Mouse (Mus musculus): ENCODE results near the gene Bpifb4. TPM values are rescaled to one million over a fixed set of nuclear protein-coding genes. Genes with fewer than 3 reads are reported as not detected.
A peak's percentile ranks its signal among the peaks of the same experiment; 100 is the strongest.

Gene Bpifb4
- polyA plus RNA-seq (2016; fragmentation: Nextera tagmentation; extraction: Ambion mirVana): not detected in 2 replicates

DNA sequence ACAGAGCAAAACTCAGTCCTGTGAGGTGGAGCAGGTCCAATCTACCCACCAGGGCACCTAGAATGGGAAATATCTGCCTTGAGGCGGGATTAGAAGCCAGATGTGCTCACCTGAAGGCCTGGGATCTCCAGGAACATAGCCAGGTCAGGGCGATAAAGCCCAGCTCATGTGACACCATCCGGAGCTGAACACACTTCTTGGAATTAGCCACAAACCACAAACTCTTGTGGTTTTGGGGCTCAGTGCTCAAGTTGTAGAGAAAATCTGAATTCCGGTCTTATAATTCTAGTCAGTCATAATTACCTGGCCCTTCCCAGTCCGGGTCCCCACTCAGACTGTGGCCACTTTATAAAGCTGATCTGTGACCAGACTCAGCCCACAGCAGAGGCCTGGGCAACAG is at the start of gene Bpifb4:
TSS of gene Bpifb4 (plus strand) at position 370 of the 400 bp plus-strand sequence.
- Histone ChIP-seq H3K4me3 (no peak within 1 kb of the TSS), H3K27ac (no peak within 1 kb of the TSS), H3K9me3 (no peaks in the 10 kb centered on the region), H3K4me1 (no peaks in the 10 kb centered on the region), H3K36me3 (replicated peaks) (no peaks in the 10 kb centered on the region), H3K27me3 (ENCODE audit: poor library complexity, severe bottlenecking) (no peaks in the 10 kb centered on the region)
- WGBS: 87% methylated on average over 5 of the region's 5 CpGs
- DNase-seq (ENCODE audit: extremely low spot score, low spot score): no peak

GRCm38 (mm10) chr2:153899111-153899510 is 38.9 kb upstream of the Bpifb4 start:
- no peaks in the 10 kb centered on the region for H3K27me3 ChIP-seq (ENCODE audit: poor library complexity, severe bottlenecking)
- DNase-seq (ENCODE audit: extremely low spot score, low spot score): no peak
- peaks cover 4% of the 10 kb centered on the region; the same call in 1 of the 2 replicates for H3K4me1 ChIP-seq
- no peak overlapping the region for H3K27ac ChIP-seq
- 86% methylated on average over 5 of the region's 5 CpGs for WGBS
- H3K9me3 ChIP-seq: no peaks in the 10 kb centered on the region
- no peak overlapping the region for H3K4me3 ChIP-seq
- no peaks in the 10 kb centered on the region for H3K36me3 ChIP-seq (replicated peaks)

GRCm38 (mm10) chr2:153900088-153900487 is 37.9 kb upstream of the Bpifb4 start, which contains the start of gene Bpifb6:
Gene Bpifb6, plus strand, starts transcription at chr2:153900388.
- DNase-seq (ENCODE audit: extremely low spot score, low spot score): no peak
- no peaks in the 10 kb centered on the region for H3K27me3 ChIP-seq (ENCODE audit: poor library complexity, severe bottlenecking)
- H3K4me1 ChIP-seq: 0 out of 2 replicates have a peak, but pooled peaks cover 4% of the 10 kb centered on the region
- no peaks in the 10 kb centered on the region for H3K36me3 ChIP-seq (replicated peaks)
- WGBS: 69% methylated on average over 4 of the region's 4 CpGs
- no peak within 1 kb of the TSS for H3K27ac ChIP-seq
- H3K4me3 ChIP-seq: no peak within 1 kb of the TSS
- H3K9me3 ChIP-seq: no peaks in the 10 kb centered on the region

GRCm38 (mm10) chr2:153902726-153903125 is 35.3 kb upstream of the Bpifb4 start:
- Histone ChIP-seq H3K9me3 (no peaks in the 10 kb centered on the region), H3K27ac (no peak overlapping the region), H3K27me3 (ENCODE audit: poor library complexity, severe bottlenecking) (no peaks in the 10 kb centered on the region), H3K4me3 (no peak overlapping the region), H3K36me3 (replicated peaks) (no peaks in the 10 kb centered on the region), H3K4me1 (0 out of 2 replicates have a peak, but pooled peaks cover 4% of the 10 kb centered on the region)
- no peak for DNase-seq (ENCODE audit: extremely low spot score, low spot score)
- 78% methylated on average over 6 of the region's 6 CpGs for WGBS

DNA sequence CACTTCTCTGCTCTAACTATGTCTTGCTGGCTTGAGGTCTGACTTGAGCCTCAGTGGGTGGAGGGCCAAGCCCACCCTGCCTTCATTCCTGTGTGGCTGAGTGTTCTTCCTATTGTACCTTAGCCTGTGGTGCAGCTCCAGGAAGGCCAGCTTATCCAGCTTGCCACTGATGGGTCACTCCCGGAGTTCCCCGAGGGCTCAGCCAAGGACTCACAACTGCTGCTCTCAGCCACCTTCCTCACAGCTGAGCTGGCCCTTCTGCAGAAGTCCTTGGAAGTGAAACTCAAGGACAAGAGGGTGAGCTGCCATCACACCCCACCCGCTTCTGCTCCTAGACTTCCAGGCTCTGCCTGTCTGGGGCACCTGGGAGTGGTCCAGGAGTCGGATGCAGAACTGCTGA is 31.4 kb upstream of the Bpifb4 start:
- no peak overlapping the region for H3K4me3 ChIP-seq
- WGBS: 88% methylated on average over 4 of the region's 4 CpGs
- H3K9me3 ChIP-seq: no peaks in the 10 kb centered on the region
- no peaks in the 10 kb centered on the region for H3K27me3 ChIP-seq (ENCODE audit: poor library complexity, severe bottlenecking)
- H3K36me3 ChIP-seq (replicated peaks): no peaks in the 10 kb centered on the region
- no peak for DNase-seq (ENCODE audit: extremely low spot score, low spot score)
- no peak overlapping the region for H3K27ac ChIP-seq
- no peaks in the 10 kb centered on the region for H3K4me1 ChIP-seq

DNA sequence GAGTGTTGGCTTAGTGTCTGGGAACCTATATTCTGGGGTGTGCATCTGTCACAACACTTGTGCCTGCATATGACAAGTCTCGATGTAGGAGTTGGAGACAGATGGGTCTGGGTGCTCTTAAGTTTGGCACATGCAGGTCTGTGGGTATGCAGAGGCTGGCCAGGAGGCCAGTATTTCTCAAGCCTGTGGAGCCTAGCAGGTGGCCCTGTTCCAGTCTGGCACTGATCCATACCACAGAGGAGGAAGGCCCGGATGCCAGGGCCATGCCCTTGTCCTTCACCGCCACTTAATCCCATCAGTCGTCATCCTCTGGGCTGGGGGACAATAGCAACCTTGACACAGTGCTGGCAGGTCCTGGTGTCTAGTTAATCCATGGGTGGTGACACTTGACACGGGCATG is 23.9 kb upstream of the Bpifb4 start:
- no peak for DNase-seq (ENCODE audit: extremely low spot score, low spot score)
- H3K4me1 ChIP-seq: peaks cover 8% of the 10 kb centered on the region
- no peak overlapping the region for H3K27ac ChIP-seq
- no peaks in the 10 kb centered on the region for H3K36me3 ChIP-seq (replicated peaks)
- H3K9me3 ChIP-seq: no peaks in the 10 kb centered on the region
- H3K27me3 ChIP-seq (ENCODE audit: poor library complexity, severe bottlenecking): no peaks in the 10 kb centered on the region
- no peak overlapping the region for H3K4me3 ChIP-seq
- 74% methylated on average over 5 of the region's 5 CpGs for WGBS

DNA sequence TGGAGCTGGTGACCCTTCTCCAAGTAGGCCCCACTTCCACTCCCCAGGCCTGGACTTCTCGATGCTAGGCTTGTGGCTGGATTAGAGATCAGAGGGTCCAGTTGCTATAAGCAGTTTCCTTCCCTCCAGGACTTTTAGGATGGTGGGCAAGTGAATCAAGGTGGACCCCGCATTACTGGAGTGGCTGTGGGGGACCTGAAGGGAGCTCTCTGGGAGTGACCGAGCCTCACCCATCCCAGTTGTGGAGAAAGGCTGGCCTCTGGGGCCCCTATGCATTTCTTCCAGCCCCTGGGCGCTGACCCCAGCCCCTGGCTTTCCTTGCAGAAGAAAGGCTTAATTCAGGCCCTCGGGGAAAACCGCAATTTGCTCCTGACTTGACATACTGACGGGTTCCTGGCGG is 20.1 kb upstream of the Bpifb4 start, which contains the start of gene Bpifb3:
TSS of gene Bpifb3 (plus strand) at position 301 of the 400 bp plus-strand sequence.
- peaks cover 10% of the 10 kb centered on the region for H3K4me1 ChIP-seq
- no peaks in the 10 kb centered on the region for H3K27me3 ChIP-seq (ENCODE audit: poor library complexity, severe bottlenecking)
- H3K36me3 ChIP-seq (replicated peaks): no peaks in the 10 kb centered on the region
- H3K9me3 ChIP-seq: no peaks in the 10 kb centered on the region
- H3K27ac ChIP-seq: peak within 1 kb of the TSS; percentile 30
- WGBS: 61% methylated on average over 8 of the region's 8 CpGs
- no peak within 1 kb of the TSS for H3K4me3 ChIP-seq
- DNase-seq (ENCODE audit: extremely low spot score, low spot score): no peak

DNA sequence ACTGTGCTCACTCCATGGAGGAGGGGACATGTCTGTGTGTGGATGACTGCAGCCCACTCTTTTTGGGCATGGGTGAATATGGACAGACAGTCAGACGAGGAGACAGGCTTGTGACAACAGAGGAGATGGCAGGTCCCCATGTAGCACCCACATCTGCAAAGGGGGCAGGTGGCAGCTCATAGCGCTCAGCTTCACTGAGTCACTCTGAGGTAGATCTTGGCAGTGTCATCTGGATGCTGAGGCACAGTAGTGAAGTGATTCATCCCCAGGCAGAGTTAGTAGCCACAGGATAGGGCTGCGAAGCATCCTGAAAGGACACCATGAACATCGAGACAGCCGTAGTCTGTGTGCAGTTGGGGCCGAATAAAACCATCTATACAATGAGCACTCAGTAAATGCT is 16.8 kb upstream of the Bpifb4 start:
- Histone ChIP-seq H3K4me3 (no peak overlapping the region), H3K27ac (no peak overlapping the region), H3K4me1 (peaks cover 10% of the 10 kb centered on the region), H3K27me3 (ENCODE audit: poor library complexity, severe bottlenecking) (no peaks in the 10 kb centered on the region), H3K36me3 (replicated peaks) (no peaks in the 10 kb centered on the region), H3K9me3 (no peaks in the 10 kb centered on the region)
- WGBS: 86% methylated on average over 6 of the region's 6 CpGs
- no peak for DNase-seq (ENCODE audit: extremely low spot score, low spot score)

DNA sequence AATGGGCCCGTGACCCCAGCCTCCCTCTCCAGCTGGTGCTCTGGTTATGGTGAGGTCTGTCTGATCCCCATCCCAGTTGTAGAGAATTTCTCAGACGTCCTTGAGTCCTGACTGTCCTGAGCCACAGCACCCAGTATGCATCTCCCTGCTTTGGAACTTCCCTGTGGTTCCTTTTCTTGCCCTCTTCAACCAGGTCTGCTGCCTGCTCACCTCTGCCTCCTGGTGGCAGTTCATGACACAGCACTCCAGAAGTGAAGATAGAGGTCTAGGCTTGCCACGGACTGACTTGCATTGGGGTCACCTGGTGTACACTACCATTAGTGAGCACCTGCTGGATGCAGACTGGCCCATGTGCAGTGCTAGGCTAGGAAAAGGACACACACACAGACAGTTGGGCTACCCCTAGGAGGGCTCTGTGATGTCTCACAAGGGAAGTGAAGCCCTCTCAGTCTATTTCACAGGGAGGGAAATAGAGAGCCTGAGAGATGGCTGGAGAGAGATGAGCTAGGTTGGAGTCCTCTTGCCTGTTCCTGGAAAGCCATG is 8.1 kb upstream of the Bpifb4 start:
- Histone ChIP-seq H3K27ac (no peak overlapping the region), H3K9me3 (no peaks in the 10 kb centered on the region), H3K4me3 (no peak overlapping the region), H3K4me1 (peaks cover 18% of the 10 kb centered on the region), H3K27me3 (ENCODE audit: poor library complexity, severe bottlenecking) (no peaks in the 10 kb centered on the region), H3K36me3 (replicated peaks) (no peaks in the 10 kb centered on the region)
- DNase-seq (ENCODE audit: extremely low spot score, low spot score): peak; percentile 63
- 49% methylated on average over 3 of the region's 3 CpGs for WGBS

DNA sequence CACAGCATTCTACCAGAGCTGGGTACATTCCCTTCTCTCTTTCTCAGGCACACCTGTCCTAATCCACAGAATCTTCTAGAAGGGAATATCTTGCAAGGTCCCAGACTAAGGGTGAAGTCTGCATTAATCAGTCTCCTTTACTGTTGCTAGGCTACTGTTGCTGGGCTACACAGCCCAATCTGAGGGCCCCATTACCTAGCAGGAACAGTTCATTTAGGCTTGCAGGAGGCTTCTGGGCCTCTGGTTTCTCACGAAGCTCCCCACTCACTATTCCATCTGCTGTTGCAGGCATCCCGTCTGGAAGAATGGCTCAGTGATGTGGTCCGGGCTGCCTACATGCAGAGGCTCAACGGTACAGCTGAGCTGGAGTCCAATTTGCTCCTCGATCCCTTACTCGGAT is 6.9 kb upstream of the Bpifb4 start:
- H3K4me1 ChIP-seq: peaks cover 18% of the 10 kb centered on the region
- no peak for DNase-seq (ENCODE audit: extremely low spot score, low spot score)
- H3K36me3 ChIP-seq (replicated peaks): no peaks in the 10 kb centered on the region
- H3K4me3 ChIP-seq: no peak overlapping the region
- H3K9me3 ChIP-seq: no peaks in the 10 kb centered on the region
- WGBS: 74% methylated on average over 6 of the region's 6 CpGs
- H3K27me3 ChIP-seq (ENCODE audit: poor library complexity, severe bottlenecking): no peaks in the 10 kb centered on the region
- no peak overlapping the region for H3K27ac ChIP-seq

DNA sequence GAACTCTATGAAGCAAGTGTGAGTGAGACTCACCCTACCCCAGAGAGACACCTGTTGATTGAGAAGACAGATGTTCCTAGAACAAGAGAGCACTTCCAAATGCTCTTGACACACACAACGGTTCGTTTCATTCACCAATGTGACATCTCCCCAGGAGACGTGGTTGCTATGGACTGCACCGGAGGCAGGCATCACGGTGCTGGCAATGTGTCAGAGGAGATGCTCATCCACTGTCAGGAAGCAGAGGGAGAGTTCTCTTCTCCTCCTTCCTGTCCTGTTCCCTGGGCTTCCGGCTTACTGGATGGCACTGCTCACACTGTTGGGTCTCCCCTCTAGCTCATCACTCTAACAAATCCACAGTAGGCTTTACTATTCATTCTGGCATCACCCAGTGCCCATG is 4.7 kb upstream of the Bpifb4 start:
- no peaks in the 10 kb centered on the region for H3K9me3 ChIP-seq
- 77% methylated on average over 6 of the region's 6 CpGs for WGBS
- H3K4me3 ChIP-seq: no peak overlapping the region
- H3K4me1 ChIP-seq: peaks cover 15% of the 10 kb centered on the region
- no peak overlapping the region for H3K27ac ChIP-seq
- no peak for DNase-seq (ENCODE audit: extremely low spot score, low spot score)
- no peaks in the 10 kb centered on the region for H3K36me3 ChIP-seq (replicated peaks)
- no peaks in the 10 kb centered on the region for H3K27me3 ChIP-seq (ENCODE audit: poor library complexity, severe bottlenecking)

- Histone ChIP-seq H3K27me3 (ENCODE audit: poor library complexity, severe bottlenecking) (no peaks in the 10 kb centered on the region), H3K36me3 (replicated peaks) (no peaks in the 10 kb centered on the region), H3K9me3 (no peaks in the 10 kb centered on the region), H3K4me3 (no peak overlapping the region), H3K4me1 (peaks cover 12% of the 10 kb centered on the region), H3K27ac (no peak overlapping the region)
- 89% methylated on average over 6 of the region's 6 CpGs for WGBS
- DNase-seq (ENCODE audit: extremely low spot score, low spot score): no peak
These were observed 2.7 kb upstream of the Bpifb4 start for GRCm38 (mm10) chr2:153935348-153935747.

DNA sequence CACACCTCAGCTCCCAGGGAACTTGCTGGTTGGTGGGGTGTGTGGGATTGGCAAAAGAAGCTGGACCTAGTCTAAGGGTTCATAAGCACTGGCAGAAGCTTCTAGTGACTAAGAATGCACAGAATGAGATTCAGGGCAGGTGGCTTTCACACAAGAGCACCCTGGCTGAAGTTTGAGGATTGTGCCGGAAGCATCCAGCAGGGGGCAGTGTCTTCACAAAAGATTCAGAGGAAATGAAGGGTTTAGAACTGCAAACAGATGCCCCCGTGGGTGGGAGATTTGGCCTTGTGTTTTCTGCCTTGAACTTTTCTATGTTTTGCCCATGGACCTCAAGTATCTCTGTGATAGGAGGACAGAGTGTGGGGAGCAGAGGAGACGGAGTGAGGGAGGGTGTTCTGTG is 5.5 kb downstream of the Bpifb4 start:
- peak; percentile 54 for DNase-seq (ENCODE audit: extremely low spot score, low spot score)
- H3K4me3 ChIP-seq: no peak overlapping the region
- no peaks in the 10 kb centered on the region for H3K4me1 ChIP-seq
- WGBS: 39% methylated on average over 3 of the region's 3 CpGs
- H3K27me3 ChIP-seq (ENCODE audit: poor library complexity, severe bottlenecking): no peaks in the 10 kb centered on the region
- H3K9me3 ChIP-seq: no peaks in the 10 kb centered on the region
- H3K36me3 ChIP-seq (replicated peaks): no peaks in the 10 kb centered on the region
- H3K27ac ChIP-seq: no peak overlapping the region

DNA sequence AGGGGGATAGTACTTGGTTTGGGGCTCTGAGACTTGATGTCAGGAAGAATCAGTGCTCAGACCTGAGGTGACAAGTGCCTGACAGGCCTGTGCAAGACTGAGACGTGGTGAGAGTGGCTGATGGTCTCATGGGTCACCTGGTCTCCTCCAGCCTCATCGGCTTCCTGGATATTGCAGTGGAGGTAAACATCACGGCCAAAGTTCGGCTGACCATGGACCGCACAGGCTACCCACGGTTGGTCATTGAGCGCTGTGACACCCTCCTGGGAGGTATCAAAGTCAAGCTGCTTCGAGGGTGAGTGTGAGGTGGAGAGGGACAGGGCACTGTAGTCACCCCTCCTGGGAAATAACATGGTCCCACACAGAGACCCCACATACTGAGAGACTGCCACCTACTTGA is 6.6 kb downstream of the Bpifb4 start:
- 92% methylated on average over 8 of the region's 8 CpGs for WGBS
- DNase-seq (ENCODE audit: extremely low spot score, low spot score): no peak
- Histone ChIP-seq H3K36me3 (replicated peaks) (no peaks in the 10 kb centered on the region), H3K4me1 (no peaks in the 10 kb centered on the region), H3K4me3 (no peak overlapping the region), H3K27ac (no peak overlapping the region), H3K9me3 (no peaks in the 10 kb centered on the region), H3K27me3 (ENCODE audit: poor library complexity, severe bottlenecking) (no peaks in the 10 kb centered on the region)
